Mouse (Mus musculus): ENCODE measurements at regions not wholly inside any gene's neighbourhood (a gene's known extent, or its start where the extent isn't known, plus 50 kb on each side); places are given as distances from the start of the nearest gene placed in this dataset.

GRCm38 (mm10) chr1:75652547-75652946, 106.5 kb downstream of the Slc4a3 start:
- no peak overlapping the region for H3K27ac ChIP-seq (ENCODE audit: insufficient read depth, low read length)
- no peak for TF ChIP-seq POLR2A (IDR thresholded peaks at IDR 0.05; ENCODE audit: extremely low read depth, insufficient read depth, low read length)
- TF ChIP-seq CTCF (IDR thresholded peaks at IDR 0.05; ENCODE audit: extremely low read depth, insufficient read depth, low read length), result peak; percentile 49; the same call in 1 of the 2 replicates

GRCm38 (mm10) chr1:75652987-75653573, 107.0 kb downstream of the Slc4a3 start:
- Histone ChIP-seq H3K4me3 (ENCODE audit: insufficient read depth, low read length) (no peak overlapping the region), H3K4me1 (ENCODE audit: control insufficient read depth, insufficient read depth, low read length) (peaks cover 2% of the 10 kb centered on the region; the same call in 1 of the 2 replicates), H3K27ac (ENCODE audit: insufficient read depth, low read length) (no peak overlapping the region)
- TF ChIP-seq POLR2A (IDR thresholded peaks at IDR 0.05; ENCODE audit: extremely low read depth, insufficient read depth, low read length) (no peak), CTCF (IDR thresholded peaks at IDR 0.05; ENCODE audit: extremely low read depth, insufficient read depth, low read length) (no peak)

More at GRCm38 (mm10) chr1:75652547-75652946, 106.5 kb downstream of the Slc4a3 start:
- Histone ChIP-seq H3K4me1 (ENCODE audit: control insufficient read depth, insufficient read depth, low read length) (peaks cover 2% of the 10 kb centered on the region; the same call in 1 of the 2 replicates), H3K4me3 (ENCODE audit: insufficient read depth, low read length) (no peak overlapping the region)

GRCm38 (mm10) chr1:75653671-75654076, 107.6 kb downstream of the Slc4a3 start:
- TF ChIP-seq POLR2A (IDR thresholded peaks at IDR 0.05; ENCODE audit: extremely low read depth, insufficient read depth, low read length) (no peak), CTCF (IDR thresholded peaks at IDR 0.05; ENCODE audit: extremely low read depth, insufficient read depth, low read length) (peak; percentile 69)
- H3K4me3 ChIP-seq (ENCODE audit: insufficient read depth, low read length), result peak overlapping the region; percentile 3; the same call in 1 of the 2 replicates
- no peak overlapping the region for H3K27ac ChIP-seq (ENCODE audit: insufficient read depth, low read length)
- H3K4me1 ChIP-seq (ENCODE audit: control insufficient read depth, insufficient read depth, low read length), result peaks cover 2% of the 10 kb centered on the region; the same call in 1 of the 2 replicates

- H3K4me3 ChIP-seq (ENCODE audit: insufficient read depth, low read length), result no peak overlapping the region
- peaks cover 2% of the 10 kb centered on the region; the same call in 1 of the 2 replicates for H3K4me1 ChIP-seq (ENCODE audit: control insufficient read depth, insufficient read depth, low read length)
- TF ChIP-seq CTCF (IDR thresholded peaks at IDR 0.05; ENCODE audit: extremely low read depth, insufficient read depth, low read length), result no peak
- no peak for TF ChIP-seq POLR2A (IDR thresholded peaks at IDR 0.05; ENCODE audit: extremely low read depth, insufficient read depth, low read length)
- no peak overlapping the region for H3K27ac ChIP-seq (ENCODE audit: insufficient read depth, low read length)
These were observed 110.5 kb downstream of the Slc4a3 start for GRCm38 (mm10) chr1:75656592-75656991.

GRCm38 (mm10) chr1:75660336-75661100, 114.5 kb downstream of the Slc4a3 start:
- no peaks in the 10 kb centered on the region for H3K4me1 ChIP-seq (ENCODE audit: control insufficient read depth, insufficient read depth, low read length)

GRCm38 (mm10) chr1:75662141-75662990, 116.3 kb downstream of the Slc4a3 start:
- Histone ChIP-seq H3K4me3 (ENCODE audit: insufficient read depth, low read length) (no peak overlapping the region), H3K4me1 (ENCODE audit: control insufficient read depth, insufficient read depth, low read length) (no peaks in the 10 kb centered on the region), H3K27ac (ENCODE audit: insufficient read depth, low read length) (no peak overlapping the region)
- TF ChIP-seq CTCF (IDR thresholded peaks at IDR 0.05; ENCODE audit: extremely low read depth, insufficient read depth, low read length) (no peak), POLR2A (IDR thresholded peaks at IDR 0.05; ENCODE audit: extremely low read depth, insufficient read depth, low read length) (no peak)

More at GRCm38 (mm10) chr1:75660336-75661100, 114.5 kb downstream of the Slc4a3 start:
- H3K27ac ChIP-seq (ENCODE audit: insufficient read depth, low read length), result no peak overlapping the region
- TF ChIP-seq POLR2A (IDR thresholded peaks at IDR 0.05; ENCODE audit: extremely low read depth, insufficient read depth, low read length), result no peak
- no peak for TF ChIP-seq CTCF (IDR thresholded peaks at IDR 0.05; ENCODE audit: extremely low read depth, insufficient read depth, low read length)
- H3K4me3 ChIP-seq (ENCODE audit: insufficient read depth, low read length), result no peak overlapping the region

GRCm38 (mm10) chr1:75667736-75668269, 121.7 kb downstream of the Slc4a3 start:
- TF ChIP-seq CTCF (IDR thresholded peaks at IDR 0.05; ENCODE audit: extremely low read depth, insufficient read depth, low read length) (no peak), POLR2A (IDR thresholded peaks at IDR 0.05; ENCODE audit: extremely low read depth, insufficient read depth, low read length) (no peak)
- Histone ChIP-seq H3K27ac (ENCODE audit: insufficient read depth, low read length) (no peak overlapping the region), H3K4me1 (ENCODE audit: control insufficient read depth, insufficient read depth, low read length) (0 out of 2 replicates have a peak, but pooled peaks cover 2% of the 10 kb centered on the region), H3K4me3 (ENCODE audit: insufficient read depth, low read length) (no peak overlapping the region)

- TF ChIP-seq CTCF (IDR thresholded peaks at IDR 0.05; ENCODE audit: extremely low read depth, insufficient read depth, low read length) (no peak), POLR2A (IDR thresholded peaks at IDR 0.05; ENCODE audit: extremely low read depth, insufficient read depth, low read length) (no peak)
- H3K4me3 ChIP-seq (ENCODE audit: insufficient read depth, low read length), result no peak overlapping the region
- H3K27ac ChIP-seq (ENCODE audit: insufficient read depth, low read length), result no peak overlapping the region
- H3K4me1 ChIP-seq (ENCODE audit: control insufficient read depth, insufficient read depth, low read length), result no peaks in the 10 kb centered on the region; the same call in 1 of the 2 replicates
These were observed 130.2 kb downstream of the Slc4a3 start for GRCm38 (mm10) chr1:75676295-75676694.

- no peaks in the 10 kb centered on the region; the same call in 1 of the 2 replicates for H3K4me1 ChIP-seq (ENCODE audit: control insufficient read depth, insufficient read depth, low read length)
- no peak for TF ChIP-seq POLR2A (IDR thresholded peaks at IDR 0.05; ENCODE audit: extremely low read depth, insufficient read depth, low read length)
- no peak for TF ChIP-seq CTCF (IDR thresholded peaks at IDR 0.05; ENCODE audit: extremely low read depth, insufficient read depth, low read length)
- H3K4me3 ChIP-seq (ENCODE audit: insufficient read depth, low read length), result no peak overlapping the region
- no peak overlapping the region for H3K27ac ChIP-seq (ENCODE audit: insufficient read depth, low read length)
These were observed 131.6 kb downstream of the Slc4a3 start for GRCm38 (mm10) chr1:75677695-75678094.
